ENCODE assay signal across 8 mouse cellular contexts in genomic region chr15:102204674-102205505, GRCm38 (mm10). TPM values are rescaled to one million over a fixed set of nuclear protein-coding genes. Genes with fewer than 3 reads are reported as not detected.
DNase-seq lines count a peak whose midpoint lies in the region; ATAC-seq and TF ChIP-seq lines count a peak whose summit lies in the region.

Gene Csad, minus strand, starts transcription at chr15:102204724.

- 45% methylated on average over 19 of the region's 19 CpGs for WGBS in forebrain, embryonic 15.5 days
- WGBS in intestine, embryonic 16.5 days = 46% methylated on average over 19 of the region's 19 CpGs
- WGBS in midbrain, embryonic 11.5 days = 73% methylated on average over 19 of the region's 19 CpGs

- DNase-seq in layer of hippocampus, adult 2 months (ENCODE audit: low spot score in 2 of 2) = no peak
- no peak for DNase-seq in layer of hippocampus, adult 11-12 months (ENCODE audit: low spot score)
- peak; percentile 78 for DNase-seq in adipocyte (ENCODE audit: low spot score)
- DNase-seq in midbrain, embryonic 11.5 days (ENCODE audit: low spot score, missing footprints) = no peak
- DNase-seq in thymus, postnatal 10 days (ENCODE audit: low spot score in 2 of 2) = no peak
- DNase-seq in thymus, postnatal 4 days = no peak

- H3K4me2 ChIP-seq in forebrain, embryonic 15.5 days (replicated peaks) = peak within 1 kb of the TSS; percentile 61
- peak within 1 kb of the TSS; percentile 54 for H3K4me2 ChIP-seq in intestine, embryonic 16.5 days (ENCODE audit: low read depth, low read length)
- H3K4me2 ChIP-seq in midbrain, embryonic 11.5 days = peak within 1 kb of the TSS; percentile 73

- 0 out of 2 replicates have a peak, but pooled peaks have one; percentile 10 for TF ChIP-seq CTCF in layer of hippocampus, adult 2 months (conservative IDR thresholded peaks at IDR 0.05)

- H3K27ac ChIP-seq in layer of hippocampus, adult 2 months = peak within 1 kb of the TSS; percentile 99
- H3K27ac ChIP-seq in forebrain, embryonic 15.5 days (replicated peaks) = peak within 1 kb of the TSS; percentile 99
- H3K27ac ChIP-seq in intestine, embryonic 16.5 days (ENCODE audit: low read length) = peak within 1 kb of the TSS; percentile 100
- peak within 1 kb of the TSS; percentile 97 for H3K27ac ChIP-seq in midbrain, embryonic 11.5 days (ENCODE audit: low read depth, low read length)

- H3K4me1 ChIP-seq in forebrain, embryonic 15.5 days = peaks cover 45% of the 10 kb centered on the region
- H3K4me1 ChIP-seq in intestine, embryonic 16.5 days (ENCODE audit: control insufficient read depth, insufficient read depth, low read length) = peaks cover 35% of the 10 kb centered on the region
- H3K4me1 ChIP-seq in midbrain, embryonic 11.5 days (ENCODE audit: control insufficient read depth, insufficient read depth, low read length) = peaks cover 13% of the 10 kb centered on the region

- H3K9ac ChIP-seq in forebrain, embryonic 15.5 days (replicated peaks) = peak within 1 kb of the TSS; percentile 89
- H3K9ac ChIP-seq in intestine, embryonic 16.5 days (ENCODE audit: low read depth, low read length) = peak within 1 kb of the TSS; percentile 98
- peak within 1 kb of the TSS; percentile 94 for H3K9ac ChIP-seq in midbrain, embryonic 11.5 days (ENCODE audit: low read length)

- no peaks in the 10 kb centered on the region for H3K27me3 ChIP-seq in forebrain, embryonic 15.5 days
- no peaks in the 10 kb centered on the region for H3K27me3 ChIP-seq in intestine, embryonic 16.5 days (replicated peaks; ENCODE audit: control insufficient read depth, insufficient read depth, low read length)
- no peaks in the 10 kb centered on the region for H3K27me3 ChIP-seq in midbrain, embryonic 11.5 days (ENCODE audit: control insufficient read depth, insufficient read depth, low read length)

- peak within 1 kb of the TSS; percentile 82 for H3K4me3 ChIP-seq in layer of hippocampus, adult 2 months
- peak within 1 kb of the TSS; percentile 85 for H3K4me3 ChIP-seq in forebrain, embryonic 15.5 days
- peak within 1 kb of the TSS; percentile 84 for H3K4me3 ChIP-seq in intestine, embryonic 16.5 days (ENCODE audit: low read length)
- H3K4me3 ChIP-seq in midbrain, embryonic 11.5 days (ENCODE audit: low read depth, low read length) = peak within 1 kb of the TSS; percentile 92

- no peaks in the 10 kb centered on the region for H3K9me3 ChIP-seq in forebrain, embryonic 15.5 days
- H3K9me3 ChIP-seq in intestine, embryonic 16.5 days (ENCODE audit: control insufficient read depth, low read length) = no peaks in the 10 kb centered on the region
- H3K9me3 ChIP-seq in midbrain, embryonic 11.5 days (ENCODE audit: control insufficient read depth, low read length) = no peaks in the 10 kb centered on the region

- no peak for ATAC-seq in forebrain, embryonic 15.5 days (replicated peaks)
- ATAC-seq in intestine, embryonic 16.5 days = no peak
- no peak for ATAC-seq in midbrain, embryonic 11.5 days (ENCODE audit: low FRiP score)

- peaks cover 25% of the 10 kb centered on the region for H3K36me3 ChIP-seq in forebrain, embryonic 15.5 days
- peaks cover 8% of the 10 kb centered on the region; the same call in 1 of the 2 replicates for H3K36me3 ChIP-seq in intestine, embryonic 16.5 days (ENCODE audit: control insufficient read depth, insufficient read depth, low read length)
- H3K36me3 ChIP-seq in midbrain, embryonic 11.5 days (ENCODE audit: control insufficient read depth, insufficient read depth, low read length) = peaks cover 22% of the 10 kb centered on the region

RNA-seq across cellular contexts. Expression of gene Csad, which starts in this region (rescaled TPM):
- 10 to 100 TPM; 39.5 to 40.4 TPM for total RNA-seq in layer of hippocampus, adult 2 months (2021)
- polyA plus RNA-seq in forebrain, embryonic 15.5 days (2015; fragmentation: Nextera tagmentation; extraction: Ambion mirVana) = 44.2 and 45.1 TPM in 2 replicates
- polyA plus RNA-seq in intestine, embryonic 16.5 days (2015; fragmentation: Nextera tagmentation; extraction: Ambion mirVana) = 33.2 and 38.4 TPM in 2 replicates
- polyA plus RNA-seq in midbrain, embryonic 11.5 days (2014; fragmentation: Nextera tagmentation; extraction: Ambion mirVana) = 21.9 and 25.9 TPM in 2 replicates
